Mouse (Mus musculus): ENCODE measurements around the gene Ndufs1.

DNA sequence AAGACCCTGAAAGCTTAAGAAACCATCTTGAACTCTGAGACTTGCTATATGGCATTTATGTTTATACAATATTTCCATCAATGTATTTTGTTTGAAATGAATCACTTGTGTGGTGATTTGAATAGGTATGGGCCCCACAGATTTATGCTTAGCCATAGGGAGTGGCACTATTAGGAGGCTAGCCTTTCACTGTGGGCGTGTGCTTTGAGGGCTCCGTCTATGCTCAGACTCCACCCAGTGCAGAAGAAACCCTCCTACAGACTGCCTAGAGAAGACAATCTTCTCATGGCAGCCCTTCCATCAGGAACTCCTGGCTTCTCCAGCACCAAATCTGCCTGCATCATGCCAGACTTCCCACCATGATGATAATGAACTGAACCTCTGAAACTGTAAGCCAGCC is 8.0 kb downstream of the Ndufs1 start:
- TF ChIP-seq CTCF (IDR thresholded peaks at IDR 0.05; ENCODE audit: low read depth): no peak
- TF ChIP-seq EP300 (optimal IDR thresholded peaks at IDR 0.05): no peak
